Mouse (Mus musculus) spleen, adult 2 months (tissue): Measurements from ENCODE around the gene Ubl5. TPM values are rescaled to one million over a fixed set of nuclear protein-coding genes. Genes with fewer than 3 reads are reported as not detected.

Experiments used
- DNase-seq, 2 experiments: peaks; one replicate each; pipeline versions ENCODE4 v3.0.0 to v3.0.0-alpha.2; 2012 to 2021; ENCODE audit warnings: low spot score in 2 of 2, low read depth in 1 of 2
- H3K27ac ChIP-seq: fragments of 200-500 bp; 2 replicates; pipeline ENCODE4 v1.5.1; 2012; ENCODE audit warnings: low read length, inconsistent platforms; ENCODE audit not compliant: insufficient read depth
- H3K27me3 ChIP-seq: fragments of 200-500 bp; 2 replicates; pipeline ENCODE4 v1.6.1; 2012; ENCODE audit warnings: mild to moderate bottlenecking, moderate library complexity, low read length, inconsistent platforms; ENCODE audit not compliant: control insufficient read depth, insufficient read depth
- H3K36me3 ChIP-seq: fragments of 200-500 bp; 2 replicates; pipeline ENCODE4 v1.6.1; 2012; ENCODE audit warnings: mild to moderate bottlenecking, low read length, inconsistent platforms; ENCODE audit not compliant: control insufficient read depth, insufficient read depth
- H3K4me1 ChIP-seq: fragments of 200-500 bp; 2 replicates; pipeline ENCODE4 v1.6.1; 2011; ENCODE audit warnings: inconsistent platforms; ENCODE audit not compliant: control insufficient read depth, insufficient read depth, insufficient read length
- H3K4me3 ChIP-seq: fragments of 200-500 bp; 2 replicates; pipeline ENCODE4 v1.5.1; 2011; ENCODE audit warnings: mild to moderate bottlenecking, inconsistent platforms; ENCODE audit not compliant: insufficient read depth, insufficient read length; ENCODE audit errors: extremely low read depth
- CTCF ChIP-seq: fragments of 200-500 bp; IDR thresholded peaks from 2 replicates; pipeline ENCODE4 v1.5.1; 2011; ENCODE audit warnings: mild to moderate bottlenecking, inconsistent platforms; ENCODE audit not compliant: insufficient read depth, insufficient read length, insufficient replicate concordance; ENCODE audit errors: extremely low read depth
- POLR2A ChIP-seq: fragments of 200-500 bp; IDR thresholded peaks from 2 replicates; pipeline ENCODE4 v1.6.1; 2011; ENCODE audit warnings: low read depth, low read length, inconsistent platforms
- WGBS: fragments of 180-500 bp; shearing (Covaris S2); methylation state at CpG from one replicate; pipeline ENCODE4 v1.1.7; 2018; 5-methylcytosine and 5-hydroxymethylcytosine counted together
- polyA plus RNA-seq: library from polyadenylated mRNA; depleted of rRNA; stranded (reverse); fragments of >200 nt; gene quantifications from 2 replicates; pipeline ENCODE4 v1.2.3, GENCODE M21; 2012; rRNA removed

Ubl5 gene
- polyA plus RNA-seq, result 96.6 and 178 TPM in 2 replicates

DNA sequence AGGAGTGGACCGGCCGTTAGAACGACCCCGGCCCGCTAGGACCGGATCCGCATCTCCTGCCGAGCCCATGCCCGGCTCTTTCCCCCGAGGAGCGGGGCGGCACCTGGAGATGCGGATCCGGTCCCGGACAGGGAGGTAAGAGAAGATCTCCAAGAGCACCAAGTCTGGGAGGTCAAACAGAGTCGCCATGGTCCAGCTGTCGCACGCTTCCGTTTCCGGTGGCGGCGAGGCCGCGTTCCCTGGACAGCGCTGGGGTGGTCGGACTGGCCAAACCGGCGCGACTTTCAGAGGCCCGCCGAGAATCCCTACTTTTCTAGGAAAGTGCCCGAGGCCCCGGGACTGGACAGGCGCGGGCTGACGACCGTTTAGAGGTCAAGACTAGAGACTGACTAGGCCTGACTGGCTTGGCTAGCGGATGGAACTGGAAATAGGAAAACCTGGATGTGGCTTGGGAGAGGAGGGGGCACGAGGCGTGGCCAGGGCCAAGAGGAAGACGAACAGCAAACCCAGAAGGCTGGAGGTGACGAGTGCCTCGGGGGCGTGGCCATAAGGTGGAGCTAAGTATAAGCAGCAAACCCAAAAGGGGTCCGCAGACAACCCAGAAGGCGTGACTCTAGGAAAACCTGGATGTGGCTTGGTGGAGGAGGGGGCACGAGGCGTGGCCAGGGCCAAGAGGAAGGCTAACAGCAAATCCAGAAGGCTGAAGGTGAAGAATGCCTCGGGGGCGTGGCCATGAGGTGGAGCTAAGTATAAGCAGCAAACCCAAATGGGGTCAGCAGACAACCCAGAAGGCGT, at the start of gene Ubl5:
Gene Ubl5 (plus strand): TSS at position 778 of the 795 bp plus-strand sequence.
- peak in 1 of 2 experiments; percentile 51 for DNase-seq

DNA sequence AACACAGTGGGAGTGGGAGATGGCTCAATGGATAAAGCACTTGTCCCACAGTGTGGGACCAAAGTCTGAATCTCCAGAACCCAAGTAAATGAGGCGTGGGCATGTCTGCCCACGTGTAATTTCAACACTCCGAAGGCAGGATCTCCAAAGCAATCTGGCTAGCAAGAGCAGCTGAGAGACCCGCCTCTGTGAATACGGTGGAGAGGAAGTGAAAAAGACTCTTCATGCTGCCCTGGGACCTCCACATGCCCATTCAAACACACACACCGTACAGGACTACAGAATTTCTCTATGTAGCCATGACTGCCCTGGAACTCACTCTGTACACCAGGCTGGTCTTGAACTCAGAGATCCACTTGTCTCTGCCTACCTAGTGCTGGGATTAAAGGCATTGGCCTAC, 41.4 kb upstream of the Ubl5 start:
- Histone ChIP-seq H3K4me1 (no peaks in the 10 kb centered on the region), H3K27ac (no peak overlapping the region), H3K36me3 (no peaks in the 10 kb centered on the region), H3K4me3 (no peak overlapping the region), H3K27me3 (no peaks in the 10 kb centered on the region)
- 30% methylated on average over 6 of the region's 6 CpGs for WGBS
- no peak for DNase-seq
- no peak for TF ChIP-seq POLR2A
- no peak for TF ChIP-seq CTCF

More for the DNA sequence above, at the start of gene Ubl5:
- Histone ChIP-seq H3K27ac (peak within 1 kb of the TSS; percentile 92), H3K36me3 (peaks cover 16% of the 10 kb centered on the region), H3K4me1 (peaks cover 11% of the 10 kb centered on the region), H3K27me3 (no peaks in the 10 kb centered on the region), H3K4me3 (peak within 1 kb of the TSS; percentile 82)
- 5% methylated on average over 51 of the region's 51 CpGs for WGBS
- no peak for TF ChIP-seq POLR2A
- TF ChIP-seq CTCF, result no peak

DNA sequence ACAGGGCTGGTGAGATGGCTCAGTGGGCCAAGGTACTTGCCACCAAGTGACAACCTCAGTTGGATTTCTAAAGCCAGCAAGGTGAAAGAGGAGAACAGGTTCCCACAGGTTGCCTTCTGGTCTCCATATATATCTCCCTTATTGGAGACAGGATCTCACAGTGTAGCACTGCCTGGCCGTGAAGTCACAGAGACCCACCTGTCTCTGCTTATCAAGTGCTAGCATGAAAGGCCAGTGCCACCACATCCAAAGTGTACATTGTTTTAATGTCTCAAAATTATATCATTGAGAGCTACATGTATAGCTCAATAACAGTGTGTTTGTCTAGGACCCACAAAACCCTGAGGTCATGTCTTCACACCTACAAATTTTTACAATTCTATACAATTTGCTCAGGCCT, 36.4 kb upstream of the Ubl5 start:
- Histone ChIP-seq H3K27me3 (no peaks in the 10 kb centered on the region), H3K4me1 (no peaks in the 10 kb centered on the region; the same call in none of the 2 replicates), H3K36me3 (no peaks in the 10 kb centered on the region), H3K27ac (no peak overlapping the region), H3K4me3 (no peak overlapping the region)
- DNase-seq, result no peak
- WGBS, result 92% methylated on average over 1 of the region's 1 CpGs
- no peak for TF ChIP-seq CTCF
- TF ChIP-seq POLR2A, result no peak

DNA sequence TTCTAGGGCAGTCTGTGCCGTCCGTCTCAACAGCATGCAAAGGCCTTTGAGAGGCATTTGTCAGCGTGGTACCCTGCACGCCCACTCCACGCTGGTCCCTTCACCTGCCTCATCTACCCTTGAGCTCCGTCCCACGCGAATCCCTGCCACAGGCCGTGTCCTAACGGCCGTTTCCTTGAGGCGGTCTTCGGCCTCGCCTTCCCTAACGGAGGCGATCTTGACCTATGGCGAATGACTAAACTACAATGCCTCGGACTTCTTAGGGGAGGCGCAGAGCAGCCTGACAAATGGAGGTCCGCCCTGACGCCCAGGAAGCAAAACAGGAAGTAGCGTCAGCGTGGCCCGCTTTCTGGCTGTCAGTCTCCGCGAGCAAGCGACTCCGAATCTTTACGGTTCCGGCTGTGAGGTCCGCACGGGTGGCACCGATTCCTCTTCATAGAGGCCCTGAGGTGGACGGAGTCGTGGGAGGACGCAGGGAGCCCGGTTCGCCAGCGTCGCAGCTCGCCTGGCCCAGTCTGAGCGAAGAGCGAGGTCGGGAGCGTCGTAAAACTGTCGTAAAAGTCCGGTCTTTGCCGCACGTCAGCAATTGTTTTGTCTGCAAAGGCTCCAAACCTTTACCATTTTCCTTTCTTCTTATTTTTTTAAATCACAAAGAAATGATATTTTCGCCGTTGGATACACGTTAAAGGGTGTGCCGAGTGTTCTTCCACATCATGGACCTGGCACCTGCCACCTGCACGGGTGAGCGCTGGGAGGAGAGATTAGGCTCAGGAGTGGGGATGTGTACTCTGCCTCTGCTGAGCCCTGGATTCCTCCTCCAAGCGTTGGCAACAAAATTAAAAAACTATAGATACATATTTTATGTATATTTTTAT, 35.3 kb upstream of the Ubl5 start:
- H3K4me1 ChIP-seq, result no peaks in the 10 kb centered on the region; the same call in none of the 2 replicates
- peak overlapping the region; percentile 72 for H3K4me3 ChIP-seq
- under 1% methylated on average over 57 of the region's 57 CpGs for WGBS
- TF ChIP-seq CTCF (no peak), POLR2A (no peak; the same call in 1 of the 2 replicates)
- H3K27me3 ChIP-seq, result no peaks in the 10 kb centered on the region
- H3K36me3 ChIP-seq, result no peaks in the 10 kb centered on the region
- peak; percentile 76 to 93 for DNase-seq
- H3K27ac ChIP-seq, result peak overlapping the region; percentile 96

- WGBS, result 66% methylated on average over 5 of the region's 5 CpGs
- Histone ChIP-seq H3K27ac (no peak overlapping the region), H3K4me1 (no peaks in the 10 kb centered on the region; the same call in none of the 2 replicates), H3K27me3 (no peaks in the 10 kb centered on the region), H3K36me3 (no peaks in the 10 kb centered on the region), H3K4me3 (no peak overlapping the region)
- TF ChIP-seq POLR2A, result no peak
- TF ChIP-seq CTCF, result no peak
- no peak for DNase-seq
These were observed 32.7 kb upstream of the Ubl5 start for GRCm38 (mm10) chr9:20609831-20610464.

DNA sequence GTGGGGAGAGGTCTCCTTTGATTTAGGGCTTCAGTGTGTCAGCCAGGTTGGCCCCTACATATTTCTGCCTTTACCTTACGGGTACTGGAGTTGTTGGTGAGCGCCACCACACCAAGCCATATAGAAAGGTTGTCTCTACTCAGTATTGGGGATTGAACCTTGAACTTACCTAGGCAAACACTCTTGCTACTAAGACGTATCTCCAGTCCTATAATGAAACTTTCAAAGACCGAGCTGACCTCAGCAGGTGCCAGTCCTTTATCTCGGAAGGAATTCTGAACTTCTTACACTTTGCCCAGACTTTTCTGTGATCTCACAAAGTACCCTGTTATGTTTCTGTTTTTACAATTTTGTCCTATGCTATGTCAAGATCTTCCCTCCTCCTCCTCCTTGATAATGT, 30.7 kb upstream of the Ubl5 start:
- WGBS, result 92% methylated on average over 5 of the region's 5 CpGs
- Histone ChIP-seq H3K27ac (no peak overlapping the region), H3K27me3 (no peaks in the 10 kb centered on the region), H3K4me3 (no peak overlapping the region), H3K4me1 (no peaks in the 10 kb centered on the region; the same call in none of the 2 replicates), H3K36me3 (no peaks in the 10 kb centered on the region)
- no peak for DNase-seq
- TF ChIP-seq POLR2A (no peak), CTCF (no peak)
